Mouse (Mus musculus) C2C12 (cell line): ENCODE measurements at regions not wholly inside any gene's neighbourhood (a gene's known extent, or its start where the extent isn't known, plus 50 kb on each side); places are given as distances from the start of the nearest gene placed in this dataset.

Source experiments
- H3K27me3 ChIP-seq: one replicate; pipeline ENCODE4 v1.6.1; 2011; ENCODE audit not compliant: control insufficient read depth, insufficient read depth, insufficient read length
- H3K36me3 ChIP-seq: one replicate; pipeline ENCODE4 v1.6.1; 2011; ENCODE audit not compliant: control insufficient read depth, insufficient read depth
- H3K4me3 ChIP-seq: one replicate; pipeline ENCODE4 v1.5.1; 2011; ENCODE audit warnings: mild to moderate bottlenecking, control low read depth; ENCODE audit not compliant: poor library complexity, insufficient read depth, severe bottlenecking
- H3K79me2 ChIP-seq: one replicate; pipeline ENCODE4 v1.6.1; 2011; ENCODE audit not compliant: control insufficient read depth, insufficient read depth
- H3K79me3 ChIP-seq: one replicate; pipeline ENCODE4 v1.6.1; 2011; ENCODE audit warnings: low read depth, control low read depth
- H3ac ChIP-seq: one replicate; pipeline ENCODE3; 2011; ENCODE audit warnings: low read depth; ENCODE audit not compliant: control insufficient read depth, insufficient read length
- CEBPB ChIP-seq: IDR thresholded peaks from one replicate; pipeline ENCODE4 v1.6.1; 2011; ENCODE audit warnings: low read depth, mild to moderate bottlenecking, control low read depth, moderate library complexity
- CTCF ChIP-seq: IDR thresholded peaks from one replicate; pipeline ENCODE4 v1.5.1; 2011; ENCODE audit not compliant: control insufficient read depth, insufficient read depth, insufficient read length
- FOSL1 ChIP-seq: IDR thresholded peaks from one replicate; pipeline ENCODE4 v1.8.0; 2011; ENCODE audit warnings: mild to moderate bottlenecking, low read length; ENCODE audit not compliant: poor library complexity, insufficient read depth, severe bottlenecking
- MAX ChIP-seq: IDR thresholded peaks from one replicate; pipeline ENCODE4 v1.6.1; 2011; ENCODE audit warnings: mild to moderate bottlenecking, control low read depth
- MYOD1 ChIP-seq: IDR thresholded peaks from one replicate; pipeline ENCODE4 v1.6.1; 2011; ENCODE audit warnings: low read depth; ENCODE audit not compliant: control insufficient read depth, insufficient read length
- MYOG ChIP-seq: IDR thresholded peaks from one replicate; pipeline ENCODE4 v1.6.1; 2011; ENCODE audit not compliant: control insufficient read depth, insufficient read length; ENCODE audit errors: extremely low read depth
- USF1 ChIP-seq: IDR thresholded peaks from one replicate; pipeline ENCODE4 v1.6.1; 2011; ENCODE audit warnings: low read depth, mild to moderate bottlenecking, control low read depth, moderate library complexity

DNA sequence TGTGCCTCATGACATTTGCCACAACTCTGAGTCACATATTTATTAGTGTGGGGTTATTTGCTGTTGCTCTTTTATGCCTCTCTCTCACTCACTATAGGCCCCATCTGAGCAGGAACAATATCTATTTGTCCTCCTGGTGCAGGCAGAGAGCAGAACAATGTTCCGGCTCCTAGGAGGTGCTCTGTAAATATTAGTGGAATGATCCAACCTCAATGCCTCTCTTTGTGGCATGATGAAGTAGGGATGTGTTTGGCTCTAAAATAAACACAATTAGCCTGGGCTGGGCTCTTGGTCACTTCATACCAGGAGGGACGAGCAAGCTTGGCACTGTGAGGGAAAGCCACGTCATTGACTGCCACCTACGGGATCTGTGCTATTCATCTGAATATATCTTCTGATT, 224.8 kb upstream of the Arid1b start:
- H3ac ChIP-seq: no peak overlapping the region
- TF ChIP-seq MAX (no peak), MYOD1 (no peak), CTCF (no peak), MYOG (no peak), CEBPB (no peak)
- H3K27me3 ChIP-seq: no peaks in the 10 kb centered on the region
- no peaks in the 10 kb centered on the region for H3K79me2 ChIP-seq
- H3K36me3 ChIP-seq: no peaks in the 10 kb centered on the region
- no peak overlapping the region for H3K4me3 ChIP-seq
- no peaks in the 10 kb centered on the region for H3K79me3 ChIP-seq

DNA sequence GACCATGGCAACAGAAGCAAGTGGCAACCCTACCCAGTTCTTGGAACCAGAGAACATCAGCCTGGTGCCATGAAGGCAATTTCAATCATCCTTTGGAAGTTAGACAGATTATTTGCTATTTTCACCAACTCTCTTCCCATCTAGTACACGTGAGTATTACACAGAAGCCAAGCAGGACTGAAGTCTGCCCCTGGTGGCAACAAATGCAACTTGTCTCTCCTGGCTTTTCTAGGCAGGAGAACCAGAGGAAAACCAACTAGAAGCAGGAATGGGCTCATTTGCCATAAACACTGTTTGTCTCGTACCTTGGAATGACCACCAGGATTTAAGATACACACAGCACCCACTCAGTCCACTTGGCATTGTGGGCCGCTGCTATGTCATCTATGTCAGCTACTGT, 224.1 kb upstream of the Arid1b start:
- TF ChIP-seq FOSL1 (no peak), MYOG (no peak), CTCF (no peak), CEBPB (no peak), USF1 (no peak), MAX (no peak), MYOD1 (no peak)
- no peaks in the 10 kb centered on the region for H3K27me3 ChIP-seq
- H3K79me3 ChIP-seq: no peaks in the 10 kb centered on the region
- no peaks in the 10 kb centered on the region for H3K36me3 ChIP-seq
- H3K4me3 ChIP-seq: no peak overlapping the region
- H3K79me2 ChIP-seq: no peaks in the 10 kb centered on the region
- no peak overlapping the region for H3ac ChIP-seq

- no peaks in the 10 kb centered on the region for H3K79me2 ChIP-seq
Measured at GRCm38 (mm10) chr17:4778161-4778560, 216.0 kb upstream of the Arid1b start.

GRCm38 (mm10) chr17:4779017-4779416, 215.1 kb upstream of the Arid1b start:
- Histone ChIP-seq H3K4me3 (no peak overlapping the region), H3ac (no peak overlapping the region), H3K27me3 (no peaks in the 10 kb centered on the region), H3K79me3 (no peaks in the 10 kb centered on the region), H3K36me3 (no peaks in the 10 kb centered on the region), H3K79me2 (no peaks in the 10 kb centered on the region)
- TF ChIP-seq MYOG: no peak
- TF ChIP-seq CTCF: no peak
- no peak for TF ChIP-seq USF1
- no peak for TF ChIP-seq FOSL1
- TF ChIP-seq CEBPB: no peak
- TF ChIP-seq MAX: no peak
- TF ChIP-seq MYOD1: no peak

More at GRCm38 (mm10) chr17:4778161-4778560, 216.0 kb upstream of the Arid1b start:
- TF ChIP-seq USF1: no peak
- TF ChIP-seq CEBPB: no peak
- TF ChIP-seq CTCF: peak; percentile 95
- Histone ChIP-seq H3K79me3 (no peaks in the 10 kb centered on the region), H3ac (no peak overlapping the region), H3K4me3 (no peak overlapping the region), H3K27me3 (no peaks in the 10 kb centered on the region), H3K36me3 (no peaks in the 10 kb centered on the region)

- TF ChIP-seq MAX (no peak), USF1 (no peak)
Measured at GRCm38 (mm10) chr17:4781586-4781985, 212.5 kb upstream of the Arid1b start.

GRCm38 (mm10) chr17:4784296-4784695, 209.8 kb upstream of the Arid1b start:
- H3K79me2 ChIP-seq: no peaks in the 10 kb centered on the region
- H3K36me3 ChIP-seq: no peaks in the 10 kb centered on the region
- no peak overlapping the region for H3ac ChIP-seq
- no peak for TF ChIP-seq CTCF
- TF ChIP-seq MYOD1: no peak
- TF ChIP-seq MAX: no peak
- TF ChIP-seq CEBPB: no peak
- no peak for TF ChIP-seq MYOG
- TF ChIP-seq FOSL1: no peak
- TF ChIP-seq USF1: no peak
- H3K27me3 ChIP-seq: no peaks in the 10 kb centered on the region
- no peaks in the 10 kb centered on the region for H3K79me3 ChIP-seq
- H3K4me3 ChIP-seq: no peak overlapping the region

More at GRCm38 (mm10) chr17:4781586-4781985, 212.5 kb upstream of the Arid1b start:
- Histone ChIP-seq H3ac (no peak overlapping the region), H3K36me3 (no peaks in the 10 kb centered on the region), H3K4me3 (no peak overlapping the region), H3K79me3 (no peaks in the 10 kb centered on the region), H3K79me2 (no peaks in the 10 kb centered on the region), H3K27me3 (no peaks in the 10 kb centered on the region)
